Mouse (Mus musculus) liver, embryonic 14.5 days (tissue): ENCODE measurements around the gene Sigmar1. TPM values are rescaled to one million over a fixed set of nuclear protein-coding genes. Genes with fewer than 3 reads are reported as not detected.

Source experiments
- ATAC-seq: fragments of 200-750 bp; cut with Nextera tagmentation; 2 replicates; pipeline ENCODE4 v1.8.0; 2017; ENCODE audit warnings: moderate number of reproducible peaks, mild to moderate bottlenecking, moderate library complexity; ENCODE audit not compliant: insufficient read depth
- DNase-seq, 3 experiments: peaks; one replicate each; pipeline ENCODE4 v3.0.0-alpha.2; 2012 to 2013; ENCODE audit warnings: low read depth in 3 of 3, low spot score in 3 of 3
- H3K27ac ChIP-seq: fragments of 300-500 bp; sonication (generic); 2 replicates; pipeline ENCODE4 v1.5.1; 2014; ENCODE audit warnings: moderate library complexity, mild to moderate bottlenecking, control low read depth, inconsistent platforms
- H3K27me3 ChIP-seq: fragments of 300-500 bp; sonication (generic); 2 replicates; pipeline ENCODE4 v1.6.1; 2014; ENCODE audit warnings: mild to moderate bottlenecking, low read length, moderate library complexity; ENCODE audit not compliant: control insufficient read depth, insufficient read depth
- H3K36me3 ChIP-seq: fragments of 300-500 bp; sonication (generic); replicated peaks from 2 replicates; pipeline ENCODE4 v1.6.1; 2014; ENCODE audit warnings: low read depth; ENCODE audit not compliant: control insufficient read depth, insufficient read depth
- H3K4me1 ChIP-seq, 2 experiments: fragments of 200-500 bp in 1 of 2; fragments of 300-500 bp in 1 of 2; sonication (generic) in 1 of 2; replicated peaks; 2 replicates each; pipeline ENCODE4 v1.6.1; 2012 to 2014; ENCODE audit warnings: antibody characterized with exemption in 1 of 2, inconsistent platforms in 1 of 2, low read length in 1 of 2; ENCODE audit not compliant: control insufficient read depth in 2 of 2, insufficient read depth in 2 of 2
- H3K4me2 ChIP-seq: fragments of 300-500 bp; sonication (generic); 2 replicates; pipeline ENCODE4 v1.6.1; 2014; ENCODE audit warnings: low read depth, mild to moderate bottlenecking, control low read depth, moderate library complexity
- H3K4me3 ChIP-seq, 2 experiments: fragments of 200-500 bp in 1 of 2; fragments of 300-500 bp in 1 of 2; sonication (generic) in 1 of 2; 2 replicates each; pipeline ENCODE4 v1.5.1; 2012 to 2014; ENCODE audit warnings: low read depth in 2 of 2, low read length in 2 of 2, mild to moderate bottlenecking in 2 of 2, control low read depth in 1 of 2, inconsistent platforms in 1 of 2, moderate library complexity in 1 of 2; ENCODE audit not compliant: insufficient read depth in 1 of 2
- H3K9ac ChIP-seq: fragments of 300-500 bp; sonication (generic); replicated peaks from 2 replicates; pipeline ENCODE4 v1.6.1; 2014; ENCODE audit warnings: mild to moderate bottlenecking, control low read depth, moderate library complexity
- H3K9me3 ChIP-seq: fragments of 300-500 bp; sonication (generic); 2 replicates; pipeline ENCODE4 v1.6.1; 2016; ENCODE audit warnings: low read length, mixed read lengths; ENCODE audit not compliant: control insufficient read depth
- CTCF ChIP-seq: IDR thresholded peaks from 2 replicates; pipeline ENCODE4 v1.5.1; 2016; ENCODE audit warnings: antibody characterized with exemption, low read depth, control low read depth
- EP300 ChIP-seq: IDR thresholded peaks from 2 replicates; pipeline ENCODE4 v1.6.1; 2016; ENCODE audit warnings: antibody characterized with exemption, low read depth
- WGBS: fragments of 180-500 bp; shearing (Covaris S2); extraction: QIAGEN DNeasy Blood & Tissue Kit; methylation state at CpG from one replicate; pipeline ENCODE4 v1.1.7; 2014; ENCODE audit not compliant: insufficient replicate concordance; 5-methylcytosine and 5-hydroxymethylcytosine counted together
- polyA plus RNA-seq, 2 experiments: library from polyadenylated mRNA; depleted of rRNA in 1 of 2; stranded (reverse) in 1 of 2; unstranded in 1 of 2; fragments of >200 nt; fragmentation: Nextera tagmentation in 1 of 2; extraction: Ambion mirVana in 1 of 2; gene quantifications; 2 replicates each; pipeline versions ENCODE4 v1.2.1 to v1.2.3; 2012 to 2014

The Sigmar1 gene
- polyA plus RNA-seq, 2 experiments = 24.4 to 36.0 TPM

DNA sequence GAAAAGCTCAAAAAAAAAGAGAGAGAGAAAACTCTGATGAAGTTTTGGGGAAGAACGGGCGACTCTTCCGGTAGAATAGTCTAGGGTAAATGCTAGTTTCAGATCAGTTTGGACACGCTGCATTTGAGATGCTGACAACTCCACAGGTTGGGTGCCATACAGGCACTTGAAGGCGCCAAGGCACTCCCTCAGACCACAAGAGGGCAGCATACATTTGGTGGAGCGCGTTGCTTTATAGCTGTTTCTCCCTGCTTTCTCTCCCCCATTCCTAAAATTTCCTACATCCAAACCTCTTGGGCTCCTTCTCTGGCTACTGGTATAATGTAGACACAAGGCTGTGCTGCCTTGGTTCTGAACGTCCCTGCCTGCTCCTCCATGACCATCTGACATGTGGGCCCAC is 41.7 kb downstream of the Sigmar1 start:
- H3K4me3 ChIP-seq = no peak overlapping the region; a peak in 1 of 4 replicates
- DNase-seq = peak in 2 of 3 experiments; percentile 35 to 45

DNA sequence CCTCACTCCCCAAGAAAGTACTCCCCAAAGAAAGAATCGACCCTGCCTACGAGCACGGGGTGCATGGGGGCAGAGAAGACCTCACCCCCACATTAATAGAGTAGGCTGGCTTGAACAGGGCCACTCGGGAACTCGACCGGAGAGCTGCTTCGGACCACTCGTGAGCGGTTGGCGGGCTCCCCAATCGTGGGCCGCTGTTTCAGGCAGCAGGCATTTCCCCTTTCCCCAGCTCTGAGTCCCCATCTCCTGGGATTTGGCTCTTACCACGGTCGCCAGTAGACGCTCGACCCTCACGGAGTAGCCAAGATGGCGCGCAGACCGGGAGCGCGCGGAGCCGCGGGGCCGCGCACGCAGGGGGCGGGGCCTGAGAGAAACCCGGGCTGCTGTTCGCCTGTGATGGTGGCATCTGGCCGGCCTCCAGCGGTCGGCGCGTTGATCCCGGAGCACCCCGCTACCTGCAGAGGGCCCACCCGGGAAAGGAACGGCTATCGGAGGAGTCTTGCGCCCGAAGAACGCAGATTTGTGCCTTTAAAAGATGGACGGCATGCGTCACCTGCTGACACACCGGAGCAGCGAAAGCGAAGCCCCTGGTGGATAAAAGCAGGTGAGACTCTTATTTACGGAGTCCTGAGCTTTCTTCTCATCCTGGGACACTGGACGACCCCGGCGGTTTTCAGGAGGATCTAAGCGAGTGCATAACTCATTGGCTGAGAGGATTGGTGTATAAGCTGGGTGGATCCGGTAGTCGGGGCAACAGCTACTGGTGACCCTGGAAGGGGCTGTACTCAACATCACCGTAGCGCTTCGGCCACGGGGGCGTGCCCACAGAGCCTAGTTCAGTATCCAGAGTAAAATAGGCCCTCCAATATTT is 42.5 kb downstream of the Sigmar1 start, which contains the start of gene Rpp25l:
Gene Rpp25l (minus strand): TSS at position 338 of the 871 bp plus-strand sequence.
- DNase-seq = peak; percentile 65 to 73 (median 68)
- Histone ChIP-seq H3K4me1 (peaks cover 9 to 13% of the 10 kb centered on the region in 2 experiments), H3K36me3 (no peaks in the 10 kb centered on the region), H3K9me3 (no peaks in the 10 kb centered on the region), H3K4me2 (peak within 1 kb of the TSS; percentile 88), H3K9ac (peak within 1 kb of the TSS; percentile 87), H3K27me3 (no peaks in the 10 kb centered on the region), H3K4me3 (peak within 1 kb of the TSS; percentile 74 to 92), H3K27ac (peak within 1 kb of the TSS; percentile 20; the same call in 1 of the 2 replicates)
- TF ChIP-seq CTCF (peak; percentile 58), EP300 (no peak)
- peak; percentile 89 for ATAC-seq
- under 1% methylated on average over 61 of the region's 61 CpGs for WGBS

More for the DNA sequence above, 41.7 kb downstream of the Sigmar1 start:
- TF ChIP-seq EP300 = no peak
- peak; percentile 86 for TF ChIP-seq CTCF
- ATAC-seq = no peak
- H3K27ac ChIP-seq = no peak overlapping the region
- H3K9ac ChIP-seq = no peak overlapping the region
- H3K4me1 ChIP-seq = peaks cover 9 to 13% of the 10 kb centered on the region in 2 experiments
- peak overlapping the region; percentile 88 for H3K4me2 ChIP-seq
- peaks cover 3% of the 10 kb centered on the region for H3K36me3 ChIP-seq
- H3K9me3 ChIP-seq = no peaks in the 10 kb centered on the region
- WGBS = 20% methylated on average over 8 of the region's 8 CpGs
- no peaks in the 10 kb centered on the region for H3K27me3 ChIP-seq

DNA sequence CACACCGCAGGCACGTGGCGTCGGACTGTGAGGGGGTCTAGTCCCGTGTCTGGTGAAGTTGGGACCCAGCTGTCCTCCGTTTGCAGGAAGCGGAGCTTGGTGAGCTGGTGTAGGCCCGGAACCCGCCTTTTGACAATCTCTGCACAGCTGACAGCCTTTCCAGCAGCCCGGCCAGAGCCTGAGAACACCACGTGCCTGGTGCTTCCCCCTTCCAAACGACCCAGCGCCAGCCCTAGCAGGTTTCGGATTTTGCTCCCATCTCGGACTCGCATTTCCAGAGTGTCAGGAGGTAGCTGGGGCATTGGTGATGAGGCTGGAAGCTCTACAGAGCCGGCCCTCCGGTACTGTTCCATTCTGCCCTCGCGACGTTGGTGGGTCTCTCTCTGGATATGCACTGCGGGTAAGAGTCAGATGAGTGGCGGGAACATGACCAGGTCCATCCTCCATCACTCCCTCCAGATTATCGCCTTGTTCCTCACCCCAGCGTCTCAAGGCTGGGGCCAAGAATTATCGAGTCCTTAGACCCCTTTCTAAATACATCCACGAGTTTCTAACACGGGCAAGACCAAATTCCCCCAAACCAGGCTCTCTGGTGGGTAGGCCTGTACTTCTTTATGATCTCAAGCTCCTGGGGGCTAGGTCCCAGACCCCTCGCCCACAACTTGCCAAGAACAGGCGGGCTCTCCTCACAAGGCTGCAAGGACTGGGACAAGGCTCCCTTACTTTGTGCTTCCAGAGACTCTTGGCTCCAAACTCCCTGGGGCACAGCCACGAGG is 43.3 kb downstream of the Sigmar1 start:
- Histone ChIP-seq H3K27ac (no peak overlapping the region; the same call in 1 of the 2 replicates), H3K4me3 (peak overlapping the region; percentile 74 to 92), H3K36me3 (no peaks in the 10 kb centered on the region), H3K4me2 (peak overlapping the region; percentile 88), H3K9ac (peak overlapping the region; percentile 87), H3K27me3 (no peaks in the 10 kb centered on the region), H3K4me1 (peaks cover 9 to 13% of the 10 kb centered on the region in 2 experiments), H3K9me3 (no peaks in the 10 kb centered on the region)
- ATAC-seq (peak; percentile 56; the same call in 1 of the 2 replicates), DNase-seq (no peak)
- TF ChIP-seq CTCF (no peak), EP300 (no peak)
- WGBS = 45% methylated on average over 31 of the region's 31 CpGs

DNA sequence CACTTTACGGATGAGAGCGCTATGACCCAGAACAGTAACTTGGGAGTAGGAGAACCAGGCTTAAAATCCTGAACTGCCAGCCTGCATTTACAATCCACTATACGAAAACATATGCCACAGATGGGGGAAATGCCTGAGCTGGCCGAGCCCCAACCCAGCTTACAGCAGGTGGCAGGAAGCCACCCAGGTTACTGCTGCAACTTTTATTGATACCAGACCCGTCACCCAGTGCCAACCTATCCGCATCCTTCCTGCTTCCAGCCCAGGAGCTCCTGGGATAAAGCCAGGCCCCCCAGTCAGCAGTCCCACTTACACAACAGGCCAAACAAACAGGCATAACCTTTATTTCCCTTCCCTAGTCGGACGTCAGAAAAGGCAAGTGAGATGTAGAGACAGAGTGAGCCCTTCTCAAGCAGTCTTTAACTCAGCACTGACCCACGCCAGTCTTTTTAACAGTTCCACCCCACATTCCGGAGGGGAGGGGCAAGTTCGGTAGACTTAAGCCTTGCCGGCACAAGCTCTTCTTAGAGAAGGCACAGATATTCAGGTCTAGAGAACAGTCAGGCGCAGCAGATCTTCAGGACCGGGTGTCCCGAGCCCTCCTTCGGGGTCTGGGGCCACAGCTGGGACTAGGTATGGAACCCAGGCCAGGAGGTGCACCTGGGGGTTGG is 44.1 kb downstream of the Sigmar1 start:
- Histone ChIP-seq H3K4me2 (peak overlapping the region; percentile 88), H3K36me3 (no peaks in the 10 kb centered on the region), H3K9ac (no peak overlapping the region), H3K27me3 (no peaks in the 10 kb centered on the region), H3K9me3 (no peaks in the 10 kb centered on the region), H3K4me3 (peak overlapping the region; percentile 74 to 92), H3K4me1 (peaks cover 9 to 13% of the 10 kb centered on the region in 2 experiments), H3K27ac (no peak overlapping the region)
- no peak for TF ChIP-seq EP300
- no peak for TF ChIP-seq CTCF
- no peak for ATAC-seq
- DNase-seq = no peak
- WGBS = 79% methylated on average over 16 of the region's 16 CpGs
